Mouse (Mus musculus) cerebellum, adult (tissue): ENCODE data around the gene Agbl4.

Experiments used
- ATAC-seq: cut with Nextera tagmentation; 2 replicates; pipeline ENCODE4 v1.9.2; 2017; ENCODE audit warnings: mild to moderate bottlenecking, moderate library complexity, mixed read lengths; ENCODE audit not compliant: insufficient number of reproducible peaks, low FRiP score, low TSS enrichment

The Agbl4 gene

GRCm38 (mm10) chr4:111233849-111234248 is 836.4 kb downstream of the Agbl4 start:
- no peak for ATAC-seq

- ATAC-seq = no peak
These were observed 854.5 kb downstream of the Agbl4 start for GRCm38 (mm10) chr4:111251917-111252316.

- no peak for ATAC-seq
These were observed 858.0 kb downstream of the Agbl4 start for GRCm38 (mm10) chr4:111255499-111255898.

- ATAC-seq = no peak
These were observed 859.5 kb downstream of the Agbl4 start for GRCm38 (mm10) chr4:111256931-111257330.

DNA sequence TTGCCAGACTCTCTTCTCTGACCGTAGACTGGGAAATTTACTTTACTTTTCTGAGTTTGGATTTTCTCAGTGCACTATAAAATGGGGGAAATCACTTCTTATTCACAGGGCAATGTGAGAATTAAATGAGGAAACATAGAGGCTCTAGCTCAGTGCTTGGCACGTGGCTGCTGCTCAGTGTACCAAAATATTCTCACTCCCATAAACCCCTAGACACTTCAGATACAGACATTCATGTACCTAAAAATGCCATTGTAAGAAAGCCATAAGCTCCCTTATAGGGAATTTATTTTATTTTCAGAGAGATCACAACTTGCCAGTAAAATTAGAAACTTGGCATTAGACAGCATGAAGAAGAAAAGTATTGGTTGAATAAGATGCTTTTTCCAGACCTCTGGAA is 883.5 kb downstream of the Agbl4 start:
- no peak for ATAC-seq

DNA sequence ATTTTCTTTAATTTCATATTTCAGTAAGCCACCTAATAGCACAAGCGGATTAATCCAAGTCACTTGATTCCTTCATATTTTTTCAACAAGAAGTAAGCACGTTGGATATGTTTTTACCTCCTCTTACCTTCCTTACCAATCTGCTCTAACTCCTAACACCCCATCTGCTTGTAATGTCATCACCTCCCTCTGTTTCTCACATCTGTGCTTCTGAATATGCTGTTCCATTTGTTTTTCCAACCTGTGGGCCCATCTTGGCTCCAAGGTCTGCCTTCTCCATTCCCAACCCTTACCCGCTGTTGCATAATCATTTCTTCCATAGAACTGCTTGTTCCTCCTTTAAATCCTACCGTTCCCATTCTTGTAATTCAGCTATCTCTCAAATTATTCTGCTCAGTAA is 884.4 kb downstream of the Agbl4 start:
- ATAC-seq = no peak

- no peak for ATAC-seq
These were observed 887.2 kb downstream of the Agbl4 start for GRCm38 (mm10) chr4:111284625-111285024.

DNA sequence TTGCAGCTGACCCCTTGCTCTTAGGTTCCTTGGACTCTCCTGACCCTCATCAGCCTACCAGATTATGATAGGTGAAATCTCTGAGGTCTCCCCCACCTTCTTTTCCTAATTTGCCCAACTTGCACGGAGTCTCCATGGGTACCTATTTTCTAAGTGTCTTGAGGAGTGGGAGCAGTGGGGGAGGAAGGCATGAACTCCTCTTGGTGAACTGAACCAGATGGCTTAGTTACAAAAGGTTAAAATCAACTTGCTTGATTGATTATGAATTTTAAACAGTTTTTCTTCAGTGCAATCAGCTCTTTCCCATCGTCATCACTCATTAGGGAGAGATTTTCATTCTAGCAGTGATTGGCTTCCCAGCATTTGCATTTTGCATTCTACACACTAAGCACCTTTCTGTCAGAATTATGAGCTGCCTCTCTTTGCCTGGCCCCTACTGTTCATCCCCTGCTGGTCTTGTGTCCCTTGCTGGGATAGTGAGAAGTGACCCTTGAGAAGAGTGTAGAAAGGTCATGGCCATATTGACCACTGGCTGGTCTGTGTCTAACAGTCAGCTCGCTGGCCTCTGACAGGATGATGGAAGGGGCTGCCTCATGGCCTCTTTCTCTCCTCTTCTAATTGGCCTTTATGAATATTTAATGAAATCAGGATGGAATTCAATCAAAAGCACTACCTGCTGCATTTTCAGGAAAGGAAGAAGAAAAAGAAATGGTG is 897.2 kb downstream of the Agbl4 start:
- ATAC-seq = no peak

DNA sequence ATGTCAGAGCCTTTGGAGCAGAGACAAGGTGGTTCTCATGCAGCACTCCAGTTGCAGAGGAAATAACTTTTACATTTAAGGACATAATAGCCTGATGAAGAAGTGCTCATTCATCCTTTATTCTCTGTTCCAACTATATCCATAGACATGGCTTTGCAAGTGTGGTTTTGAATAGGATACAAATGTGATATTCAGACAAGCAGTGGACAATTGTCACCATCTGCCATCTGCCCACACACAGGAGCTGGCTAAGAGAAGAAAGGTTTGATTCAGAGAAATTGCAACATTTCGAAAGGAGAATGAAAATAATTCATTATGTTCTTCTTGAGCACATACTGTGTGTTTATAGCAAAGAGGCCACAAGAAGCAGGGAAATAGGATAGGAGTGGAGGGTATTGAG is 909.1 kb downstream of the Agbl4 start:
- no peak for ATAC-seq

- ATAC-seq = no peak
These were observed 909.7 kb downstream of the Agbl4 start for GRCm38 (mm10) chr4:111307166-111307565.

DNA sequence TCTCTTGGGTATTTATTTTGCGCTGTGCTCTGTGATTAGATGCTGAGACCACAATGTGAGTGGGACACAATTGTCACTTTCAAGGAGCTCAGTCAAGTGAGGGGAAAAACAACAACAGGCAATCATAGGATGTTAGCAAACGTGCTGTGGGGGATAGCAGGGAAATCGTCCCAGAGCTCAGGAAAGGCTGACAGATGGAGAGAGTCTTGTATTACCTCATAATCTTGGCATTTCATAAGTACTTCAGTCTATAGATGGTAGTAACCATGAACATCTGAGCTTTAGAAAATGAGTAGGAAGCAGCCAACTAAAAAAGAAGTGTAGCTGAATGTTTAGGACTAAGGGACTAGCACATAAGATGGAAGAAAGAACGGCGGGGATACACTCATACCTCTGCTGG is 910.2 kb downstream of the Agbl4 start:
- ATAC-seq = no peak

DNA sequence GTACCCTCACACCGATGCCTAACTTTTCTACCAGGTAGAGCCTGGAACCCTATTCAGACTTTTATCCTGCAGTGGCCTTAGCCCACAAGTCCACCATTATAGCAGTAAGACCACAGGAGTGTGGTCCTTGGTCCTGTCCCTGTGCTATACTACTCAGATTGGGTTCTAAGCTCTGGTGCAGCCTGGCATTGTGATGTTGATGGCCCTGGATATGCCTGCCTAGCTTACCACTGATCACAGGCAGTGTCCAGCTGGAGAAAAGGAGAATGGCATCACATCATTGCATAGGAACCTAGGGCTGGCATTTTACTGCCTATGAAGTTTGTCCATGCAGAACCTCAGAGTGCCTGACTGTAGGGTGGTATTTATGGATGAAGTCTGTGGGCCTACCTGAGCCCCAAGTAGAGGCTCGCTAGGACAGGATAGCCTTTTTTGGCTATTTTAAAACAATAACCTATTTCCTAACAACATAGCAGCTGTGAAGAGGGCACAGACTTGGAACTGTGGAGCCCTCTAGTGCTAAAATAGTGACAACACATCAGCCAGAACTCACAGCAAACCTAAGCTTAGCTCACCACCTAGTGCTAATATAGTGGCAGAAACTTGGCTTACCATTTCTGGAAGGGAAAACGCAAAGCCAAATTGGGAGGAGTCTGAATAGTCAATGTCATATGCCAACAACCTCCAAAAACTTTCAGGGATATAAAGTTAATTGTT is 911.3 kb downstream of the Agbl4 start:
- ATAC-seq = no peak

GRCm38 (mm10) chr4:111327094-111327493 is 929.6 kb downstream of the Agbl4 start:
- no peak for ATAC-seq

DNA sequence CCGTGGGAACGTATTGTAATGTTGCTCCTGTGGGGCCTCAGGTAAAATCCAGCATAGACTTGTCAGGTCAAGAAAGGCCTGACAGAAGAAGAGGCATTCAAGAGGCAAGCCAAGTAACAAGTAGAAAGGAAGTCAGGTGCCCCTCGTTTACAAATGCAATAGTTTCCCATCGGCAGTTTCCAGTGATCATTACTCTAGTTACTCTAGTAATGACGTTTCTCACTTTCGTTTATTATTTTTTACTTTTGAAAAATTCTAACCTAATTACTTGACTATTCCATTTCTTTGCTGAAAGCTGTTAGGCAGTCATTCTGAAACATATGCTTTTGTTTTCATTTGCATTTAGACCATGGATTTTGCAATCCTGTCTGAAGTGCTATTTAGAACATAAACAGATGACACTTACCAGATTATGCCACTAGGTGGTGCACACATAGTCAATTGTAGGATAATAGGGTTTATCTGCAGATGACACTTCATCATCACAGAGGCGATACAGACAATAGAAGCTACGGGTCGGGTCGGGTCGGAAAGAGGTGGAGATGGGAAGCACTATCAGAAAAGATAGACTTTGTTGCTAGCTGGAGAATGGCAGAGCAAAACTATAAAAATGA is 930.4 kb downstream of the Agbl4 start:
- ATAC-seq = no peak; the same call in 1 of the 2 replicates

GRCm38 (mm10) chr4:111329501-111329900 is 932.0 kb downstream of the Agbl4 start:
- no peak for ATAC-seq

DNA sequence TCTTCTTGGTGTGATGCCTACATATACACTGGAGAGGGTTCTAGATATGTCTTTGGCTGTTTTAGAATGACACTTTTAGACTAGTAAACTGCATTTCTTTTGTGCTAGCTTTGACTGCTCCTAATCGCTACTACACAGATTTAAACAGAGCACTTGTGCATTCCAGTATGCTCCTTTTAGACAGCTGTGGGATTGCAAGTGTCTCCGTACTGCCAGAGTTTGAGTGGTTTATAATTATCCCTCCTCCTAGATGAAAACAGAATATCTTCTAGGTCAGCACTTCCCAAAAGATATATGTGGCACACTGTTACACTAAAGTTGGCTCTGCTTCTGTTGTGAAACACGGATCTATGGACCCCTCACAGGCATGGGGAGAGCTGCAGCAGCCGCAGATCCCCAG is 935.4 kb downstream of the Agbl4 start:
- ATAC-seq = no peak

DNA sequence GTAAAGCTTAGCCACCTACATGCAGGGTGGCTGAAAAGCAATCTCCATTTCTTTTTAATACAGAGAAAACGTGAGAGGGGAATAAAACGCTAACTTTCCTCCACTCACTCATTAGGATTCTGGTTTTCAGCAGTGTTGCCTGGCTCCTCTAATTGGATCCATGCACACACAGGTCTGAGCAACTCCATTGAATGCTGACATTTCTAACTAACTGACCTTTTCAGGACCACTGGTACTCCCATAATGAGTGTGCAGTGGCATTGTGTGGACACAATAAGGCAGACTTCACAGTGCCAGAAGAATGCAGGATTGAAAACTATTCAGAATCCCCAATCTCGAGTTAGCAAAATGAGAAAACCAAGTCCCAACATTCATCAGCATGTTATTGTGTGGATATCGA is 952.5 kb downstream of the Agbl4 start:
- ATAC-seq = no peak

- ATAC-seq = no peak
These were observed 953.4 kb downstream of the Agbl4 start for GRCm38 (mm10) chr4:111350615-111351525.

DNA sequence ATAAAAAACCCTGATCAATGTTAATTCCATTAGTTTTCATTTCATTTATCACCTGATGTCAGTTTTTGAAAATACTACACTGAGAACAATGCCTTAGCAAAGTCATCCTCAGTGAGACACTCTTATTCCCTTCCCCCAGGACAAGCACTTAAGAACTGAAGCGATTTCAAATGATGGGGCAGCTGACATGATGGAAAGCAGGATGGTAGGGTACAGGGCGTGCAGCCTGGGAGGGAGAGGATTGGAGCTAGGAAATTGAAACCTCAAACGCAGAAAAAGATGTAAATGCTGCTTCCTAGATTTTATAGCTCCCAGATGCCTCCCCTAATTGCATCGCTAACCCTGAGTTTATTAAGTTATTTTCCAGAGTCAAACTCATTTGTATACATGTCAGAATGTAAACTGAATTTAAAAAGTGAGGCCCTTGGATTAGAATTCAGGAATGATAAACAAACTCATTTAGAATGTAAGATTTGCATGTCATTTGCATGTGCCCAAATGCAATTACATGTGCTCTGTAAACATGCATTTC is 959.2 kb downstream of the Agbl4 start:
- ATAC-seq = no peak

DNA sequence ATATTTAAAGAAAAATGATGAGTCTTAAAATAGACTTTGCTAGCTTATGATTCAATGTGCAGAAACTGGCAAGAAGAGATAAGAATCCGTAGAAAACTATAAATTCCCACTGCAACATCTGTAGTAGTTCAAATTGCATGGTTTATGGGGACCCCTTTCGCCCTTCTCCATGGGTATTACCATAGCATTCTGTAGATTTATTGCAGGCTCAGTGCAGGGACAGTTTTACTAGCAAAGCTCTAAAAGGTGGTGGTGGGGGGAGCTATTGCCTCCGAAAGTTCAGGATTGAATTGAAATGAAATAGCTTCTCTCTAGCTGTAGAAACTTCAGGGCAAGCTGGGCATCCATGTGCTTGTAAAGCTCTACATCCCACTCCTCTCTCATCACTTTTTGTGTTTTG is 959.7 kb downstream of the Agbl4 start:
- ATAC-seq = no peak
